Mouse (Mus musculus): Measurements from ENCODE around the gene Cabp2. TPM values are rescaled to one million over a fixed set of nuclear protein-coding genes. Genes with fewer than 3 reads are reported as not detected.
A peak's percentile ranks its signal among the peaks of the same experiment; 100 is the strongest.

The Cabp2 gene
- total and polyA plus RNA-seq, 2 experiments from 2014 or later = not detected

DNA sequence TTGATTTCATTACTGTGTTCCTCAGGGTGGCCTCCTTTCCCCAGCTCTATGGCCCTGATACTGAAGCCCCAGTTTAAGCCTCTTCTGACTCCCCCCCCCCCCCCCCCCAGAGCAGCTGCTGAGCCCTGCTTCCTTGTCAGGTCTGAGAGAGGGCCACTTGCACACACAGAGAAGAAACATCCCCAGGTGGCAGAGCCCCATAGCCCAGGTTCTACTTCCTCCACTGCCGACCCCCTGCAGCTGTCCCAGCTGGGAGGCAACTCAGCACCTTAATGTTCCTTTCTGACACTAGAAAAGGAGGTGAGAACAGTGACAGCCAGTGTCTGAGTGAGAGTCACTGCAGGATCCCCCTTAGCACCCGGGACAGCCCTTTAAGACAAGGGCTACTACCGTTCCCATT, 22.4 kb downstream of the Cabp2 start:
- Histone ChIP-seq H3K9me3 (ENCODE audit: low read length) (no peaks in the 10 kb centered on the region), H3K4me1 (ENCODE audit: insufficient read depth, low read length) (peaks cover 24% of the 10 kb centered on the region), H3K4me2 (ENCODE audit: low read depth, low read length) (no peak overlapping the region), H3K36me3 (ENCODE audit: insufficient read depth, low read length) (no peaks in the 10 kb centered on the region), H3K27ac (no peak overlapping the region), H3K9ac (replicated peaks; ENCODE audit: low read length) (no peak overlapping the region), H3K4me3 (ENCODE audit: low read length) (no peak overlapping the region), H3K27me3 (ENCODE audit: insufficient read depth, low read length) (no peaks in the 10 kb centered on the region)
- no peak for TF ChIP-seq CTCF (IDR thresholded peaks at IDR 0.05; ENCODE audit: low read depth)
- ATAC-seq (no peak), DNase-seq (ENCODE audit: low spot score) (no peak)
- WGBS = 77% methylated on average over 3 of the region's 3 CpGs

DNA sequence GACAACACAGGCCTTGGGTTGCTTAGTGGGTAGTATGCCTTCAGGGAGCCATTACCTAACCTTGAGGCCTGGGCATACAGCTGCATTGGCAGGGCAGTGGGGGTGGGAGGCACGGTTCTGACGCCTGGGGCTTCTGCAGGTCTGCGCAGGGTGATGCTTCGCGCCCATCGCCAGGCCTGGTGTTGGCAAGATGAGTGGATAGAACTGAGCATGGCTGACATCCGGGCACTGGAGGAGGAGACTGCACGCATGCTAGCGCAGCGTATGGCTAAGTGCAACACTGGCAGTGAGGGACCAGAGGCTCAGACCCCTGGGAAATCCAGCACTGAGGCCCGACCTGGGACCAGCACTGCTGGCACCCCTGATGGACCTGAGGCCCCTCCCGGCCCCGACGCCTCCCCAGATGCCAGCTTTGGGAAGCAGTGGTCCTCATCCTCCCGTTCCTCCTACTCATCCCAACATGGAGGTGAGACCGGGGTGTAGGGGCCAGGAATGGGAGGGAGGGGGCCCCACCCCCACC, 23.4 kb downstream of the Cabp2 start:
- Histone ChIP-seq H3K9ac (replicated peaks; ENCODE audit: low read length) (no peak overlapping the region), H3K9me3 (ENCODE audit: low read length) (no peaks in the 10 kb centered on the region), H3K4me2 (ENCODE audit: low read depth, low read length) (no peak overlapping the region), H3K36me3 (ENCODE audit: insufficient read depth, low read length) (peaks cover 7% of the 10 kb centered on the region; the same call in 1 of the 2 replicates), H3K27ac (no peak overlapping the region), H3K27me3 (ENCODE audit: insufficient read depth, low read length) (no peaks in the 10 kb centered on the region), H3K4me3 (ENCODE audit: low read length) (no peak overlapping the region), H3K4me1 (ENCODE audit: insufficient read depth, low read length) (peaks cover 18% of the 10 kb centered on the region)
- no peak for TF ChIP-seq CTCF (IDR thresholded peaks at IDR 0.05; ENCODE audit: low read depth)
- no peak for DNase-seq (ENCODE audit: low spot score)
- no peak for ATAC-seq
- WGBS = 88% methylated on average over 16 of the region's 16 CpGs

DNA sequence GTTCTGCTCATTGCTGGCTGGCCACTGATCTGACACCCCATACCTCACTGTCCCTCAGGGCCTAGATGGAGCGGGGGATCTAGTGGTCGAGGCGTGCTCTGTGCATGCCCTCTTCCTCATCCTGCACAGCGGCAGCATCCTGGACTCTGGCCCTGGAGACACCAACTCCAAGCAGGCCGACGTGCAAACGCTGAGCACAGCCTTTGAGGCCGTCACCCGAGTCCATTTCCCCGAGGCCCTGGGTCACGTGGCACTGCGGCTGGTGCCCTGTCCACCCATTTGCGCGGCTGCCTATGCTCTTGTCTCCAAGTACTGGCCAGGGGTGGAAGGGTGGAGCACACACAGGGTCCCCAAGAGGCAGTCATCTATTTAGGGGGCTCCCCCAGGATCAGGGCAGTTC, 25.3 kb downstream of the Cabp2 start:
- peaks cover 8% of the 10 kb centered on the region; the same call in 1 of the 2 replicates for H3K36me3 ChIP-seq (ENCODE audit: insufficient read depth, low read length)
- H3K9me3 ChIP-seq (ENCODE audit: low read length) = no peaks in the 10 kb centered on the region
- whole genome bisulfite sequencing = 94% methylated on average over 14 of the region's 14 CpGs
- DNase-seq (ENCODE audit: low spot score) (no peak), ATAC-seq (no peak)
- peaks cover 3% of the 10 kb centered on the region; the same call in 1 of the 2 replicates for H3K4me1 ChIP-seq (ENCODE audit: insufficient read depth, low read length)
- TF ChIP-seq CTCF (IDR thresholded peaks at IDR 0.05; ENCODE audit: low read depth) = no peak
- no peak overlapping the region for H3K4me2 ChIP-seq (ENCODE audit: low read depth, low read length)
- H3K9ac ChIP-seq (replicated peaks; ENCODE audit: low read length) = no peak overlapping the region
- H3K27ac ChIP-seq = no peak overlapping the region
- H3K4me3 ChIP-seq (ENCODE audit: low read length) = no peak overlapping the region
- no peaks in the 10 kb centered on the region for H3K27me3 ChIP-seq (ENCODE audit: insufficient read depth, low read length)

DNA sequence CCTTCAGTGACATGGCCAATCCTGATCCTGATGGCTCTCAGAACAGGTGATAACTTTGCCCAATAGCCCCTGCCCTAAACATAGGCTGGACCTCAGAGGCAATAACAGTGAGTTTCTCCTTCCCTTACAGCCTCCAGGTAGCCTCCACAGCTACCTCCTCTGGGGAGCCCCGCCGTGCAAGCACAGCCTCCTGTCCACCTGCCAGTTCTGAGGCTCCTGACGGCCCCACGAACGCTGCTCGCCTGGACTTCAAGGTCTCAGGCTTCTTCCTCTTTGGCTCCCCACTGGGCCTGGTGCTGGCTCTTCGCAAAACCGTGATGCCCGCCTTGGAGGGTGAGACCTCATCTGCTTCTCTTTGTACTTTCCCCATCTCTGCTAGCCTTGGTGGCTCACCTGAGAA, 27.2 kb downstream of the Cabp2 start:
- Histone ChIP-seq H3K27me3 (ENCODE audit: insufficient read depth, low read length) (no peaks in the 10 kb centered on the region), H3K9me3 (ENCODE audit: low read length) (no peaks in the 10 kb centered on the region), H3K4me2 (ENCODE audit: low read depth, low read length) (no peak overlapping the region), H3K9ac (replicated peaks; ENCODE audit: low read length) (no peak overlapping the region), H3K36me3 (ENCODE audit: insufficient read depth, low read length) (peaks cover 25% of the 10 kb centered on the region; the same call in 1 of the 2 replicates), H3K27ac (no peak overlapping the region), H3K4me1 (ENCODE audit: insufficient read depth, low read length) (no peaks in the 10 kb centered on the region), H3K4me3 (ENCODE audit: low read length) (no peak overlapping the region)
- ATAC-seq (no peak), DNase-seq (ENCODE audit: low spot score) (no peak)
- WGBS = 89% methylated on average over 9 of the region's 9 CpGs
- no peak for TF ChIP-seq CTCF (IDR thresholded peaks at IDR 0.05; ENCODE audit: low read depth)

DNA sequence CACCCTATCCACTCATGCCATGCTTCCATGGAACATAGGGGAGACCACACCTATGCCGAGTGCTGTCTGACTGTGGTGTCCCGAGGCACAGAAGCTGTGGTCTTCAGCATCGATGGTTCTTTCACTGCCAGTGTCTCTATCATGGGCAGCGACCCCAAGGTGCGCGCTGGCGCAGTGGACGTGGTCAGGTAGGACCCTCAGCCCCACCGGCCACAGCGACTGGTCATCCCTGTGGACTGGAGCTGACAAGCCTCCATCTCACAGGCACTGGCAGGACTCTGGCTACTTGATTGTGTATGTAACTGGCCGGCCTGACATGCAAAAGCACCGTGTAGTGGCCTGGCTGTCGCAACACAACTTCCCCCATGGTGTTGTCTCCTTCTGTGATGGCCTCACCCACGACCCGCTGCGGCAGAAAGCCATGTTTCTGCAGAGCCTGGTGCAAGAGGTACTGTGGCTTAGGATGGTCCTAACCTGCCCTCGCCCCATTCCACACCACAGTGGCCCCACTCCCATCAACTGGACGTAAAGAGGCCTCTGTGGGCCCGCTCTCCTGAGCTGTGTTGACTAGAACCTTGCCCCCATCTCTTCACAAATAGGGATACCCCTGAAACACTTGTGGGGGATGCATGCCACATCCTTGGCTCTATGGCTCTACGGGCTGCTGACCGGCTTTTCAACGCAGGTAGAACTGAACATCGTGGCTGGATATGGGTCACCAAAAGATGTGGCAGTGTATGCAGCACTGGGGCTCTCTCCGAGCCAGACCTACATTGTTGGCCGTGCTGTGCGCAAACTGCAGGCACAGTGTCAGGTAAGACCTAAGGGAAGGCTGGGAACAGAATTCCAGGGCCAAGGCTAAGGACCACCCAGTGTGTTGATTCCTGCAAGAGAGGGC, 30.9 kb downstream of the Cabp2 start:
- Histone ChIP-seq H3K36me3 (ENCODE audit: insufficient read depth, low read length) (peaks cover 38% of the 10 kb centered on the region; the same call in 1 of the 2 replicates), H3K4me1 (ENCODE audit: insufficient read depth, low read length) (no peaks in the 10 kb centered on the region), H3K27ac (no peak overlapping the region), H3K4me2 (ENCODE audit: low read depth, low read length) (no peak overlapping the region), H3K9me3 (ENCODE audit: low read length) (no peaks in the 10 kb centered on the region), H3K27me3 (ENCODE audit: insufficient read depth, low read length) (no peaks in the 10 kb centered on the region), H3K4me3 (ENCODE audit: low read length) (no peak overlapping the region), H3K9ac (replicated peaks; ENCODE audit: low read length) (no peak overlapping the region)
- no peak for TF ChIP-seq CTCF (IDR thresholded peaks at IDR 0.05; ENCODE audit: low read depth)
- DNase-seq (ENCODE audit: low spot score) (no peak), ATAC-seq (no peak)
- 95% methylated on average over 26 of the region's 26 CpGs for WGBS

DNA sequence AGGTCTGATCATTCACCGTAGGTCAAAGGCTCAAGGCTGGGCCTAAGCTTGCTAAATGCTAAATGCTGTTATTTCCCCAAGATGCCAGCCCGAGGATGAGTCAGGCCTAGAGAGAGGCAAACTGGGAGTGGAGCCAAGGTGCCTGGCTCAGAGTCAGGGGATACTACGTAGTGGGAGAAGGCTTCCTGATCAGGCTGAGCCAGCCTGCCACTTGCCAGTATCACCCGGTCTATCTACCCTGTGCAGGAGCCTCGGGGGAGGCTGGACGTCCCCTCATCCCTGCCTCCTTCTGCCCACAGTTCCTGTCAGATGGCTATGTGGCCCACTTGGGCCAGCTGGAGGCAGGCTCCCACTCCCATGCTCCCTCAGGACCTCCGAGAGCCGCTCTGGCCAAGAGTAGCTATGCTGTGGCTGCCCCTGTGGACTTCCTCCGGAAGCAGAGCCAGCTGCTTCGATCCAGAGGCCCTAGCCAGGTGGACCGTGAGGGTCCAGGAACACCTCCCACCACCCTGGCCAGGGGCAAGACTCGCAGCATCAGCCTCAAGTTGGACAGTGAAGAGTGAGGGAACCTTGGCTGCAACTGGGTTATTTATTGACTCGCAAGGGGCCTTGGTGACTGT, 31.9 kb downstream of the Cabp2 start:
- Histone ChIP-seq H3K4me2 (ENCODE audit: low read depth, low read length) (no peak overlapping the region), H3K9ac (replicated peaks; ENCODE audit: low read length) (no peak overlapping the region), H3K27ac (no peak overlapping the region), H3K4me1 (ENCODE audit: insufficient read depth, low read length) (no peaks in the 10 kb centered on the region), H3K9me3 (ENCODE audit: low read length) (no peaks in the 10 kb centered on the region), H3K36me3 (ENCODE audit: insufficient read depth, low read length) (peaks cover 38% of the 10 kb centered on the region; the same call in 1 of the 2 replicates), H3K27me3 (ENCODE audit: insufficient read depth, low read length) (no peaks in the 10 kb centered on the region), H3K4me3 (ENCODE audit: low read length) (no peak overlapping the region)
- peak; percentile 53 for ATAC-seq
- 60% methylated on average over 13 of the region's 13 CpGs for WGBS
- TF ChIP-seq CTCF (IDR thresholded peaks at IDR 0.05; ENCODE audit: low read depth) = no peak
- DNase-seq (ENCODE audit: low spot score) = peak; percentile 67
